Mouse (Mus musculus) bone marrow, adult 2 months (tissue): Measurements from ENCODE around the gene Aatf. TPM values are rescaled to one million over a fixed set of nuclear protein-coding genes. Genes with fewer than 3 reads are reported as not detected.
A peak's percentile ranks its signal among the peaks of the same experiment; 100 is the strongest.

Experiments used
- H3K27ac ChIP-seq: fragments of 200-500 bp; 2 replicates; pipeline ENCODE4 v1.5.1; 2012; ENCODE audit warnings: low read depth, mild to moderate bottlenecking, control low read depth, inconsistent platforms, low read length; ENCODE audit not compliant: control insufficient read depth, poor library complexity, insufficient read depth
- H3K4me1 ChIP-seq: fragments of 200-500 bp; 2 replicates; pipeline ENCODE4 v1.6.1; 2011; ENCODE audit warnings: low read length; ENCODE audit not compliant: control insufficient read depth, insufficient read depth
- H3K4me3 ChIP-seq: fragments of 200-500 bp; replicated peaks from 2 replicates; pipeline ENCODE3; 2011; ENCODE audit warnings: mild to moderate bottlenecking, low read depth, low read length, control low read depth; ENCODE audit not compliant: control insufficient read depth
- CTCF ChIP-seq: fragments of 200-500 bp; IDR thresholded peaks from 2 replicates; pipeline ENCODE4 v1.5.1; 2011; ENCODE audit warnings: low read length, control low read depth; ENCODE audit not compliant: control insufficient read depth, insufficient read depth
- POLR2A ChIP-seq: fragments of 200-500 bp; IDR thresholded peaks from 2 replicates; pipeline ENCODE4 v1.6.1; 2011; ENCODE audit warnings: low read depth, mild to moderate bottlenecking, control low read depth, low read length, borderline replicate concordance; ENCODE audit not compliant: control insufficient read depth
- WGBS: fragments of 180-500 bp; shearing (Covaris S2); methylation state at CpG from one replicate; pipeline ENCODE4 v1.1.7; 2018; 5-methylcytosine and 5-hydroxymethylcytosine counted together
- polyA plus RNA-seq: library from polyadenylated mRNA; stranded (reverse); fragments of >200 nt; gene quantifications from 2 replicates; pipeline ENCODE4 v1.2.4, GENCODE M21; 2011; ENCODE audit warnings: low replicate concordance; ENCODE audit not compliant: missing spikeins, insufficient read depth, insufficient read length

Gene Aatf
- polyA plus RNA-seq, 1 experiment = 26.2 TPM

DNA sequence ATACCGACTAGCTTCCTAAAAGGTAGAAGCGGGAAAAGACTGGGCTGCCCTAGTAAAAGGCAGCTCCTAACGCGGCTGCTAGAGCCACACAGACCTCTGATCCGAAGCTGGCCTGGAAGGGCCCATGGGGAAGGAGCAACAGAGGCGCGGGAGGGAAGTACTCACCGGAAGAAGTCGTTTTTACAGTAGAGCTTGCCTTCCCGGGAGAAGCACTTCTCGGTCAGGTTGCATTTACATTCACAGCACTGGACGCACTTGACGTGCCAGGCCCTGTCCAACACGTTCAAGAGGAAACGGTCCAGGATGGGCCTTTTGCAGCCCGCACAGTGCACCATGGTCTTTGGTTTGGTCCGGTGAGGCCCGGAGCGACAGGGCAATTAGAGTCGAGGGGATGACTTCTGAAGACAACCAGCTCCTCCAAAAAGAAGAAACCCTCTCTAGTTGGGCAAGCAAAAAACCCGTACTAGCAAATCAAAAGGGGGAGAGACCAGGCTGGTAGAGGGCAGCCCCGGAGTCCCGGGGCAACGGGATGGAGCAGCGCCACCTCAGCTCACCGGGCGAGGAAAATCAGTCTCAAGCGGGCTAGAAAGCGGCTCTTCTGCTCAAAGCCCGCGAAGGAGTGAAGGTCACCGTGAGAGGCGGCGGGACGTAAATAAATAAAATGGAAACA lies 10.7 kb upstream of the Aatf start:
- TF ChIP-seq CTCF (no peak), POLR2A (no peak)
- H3K27ac ChIP-seq = no peak overlapping the region
- H3K4me1 ChIP-seq = peaks cover 2% of the 10 kb centered on the region
- peak overlapping the region; percentile 46 for H3K4me3 ChIP-seq
- 2% methylated on average over 35 of the region's 35 CpGs for WGBS

- peaks cover 2% of the 10 kb centered on the region for H3K4me1 ChIP-seq
- no peak for TF ChIP-seq POLR2A
- TF ChIP-seq CTCF = no peak
Observed at GRCm38 (mm10) chr11:84523321-84523831, 10.1 kb upstream of the Aatf start.

DNA sequence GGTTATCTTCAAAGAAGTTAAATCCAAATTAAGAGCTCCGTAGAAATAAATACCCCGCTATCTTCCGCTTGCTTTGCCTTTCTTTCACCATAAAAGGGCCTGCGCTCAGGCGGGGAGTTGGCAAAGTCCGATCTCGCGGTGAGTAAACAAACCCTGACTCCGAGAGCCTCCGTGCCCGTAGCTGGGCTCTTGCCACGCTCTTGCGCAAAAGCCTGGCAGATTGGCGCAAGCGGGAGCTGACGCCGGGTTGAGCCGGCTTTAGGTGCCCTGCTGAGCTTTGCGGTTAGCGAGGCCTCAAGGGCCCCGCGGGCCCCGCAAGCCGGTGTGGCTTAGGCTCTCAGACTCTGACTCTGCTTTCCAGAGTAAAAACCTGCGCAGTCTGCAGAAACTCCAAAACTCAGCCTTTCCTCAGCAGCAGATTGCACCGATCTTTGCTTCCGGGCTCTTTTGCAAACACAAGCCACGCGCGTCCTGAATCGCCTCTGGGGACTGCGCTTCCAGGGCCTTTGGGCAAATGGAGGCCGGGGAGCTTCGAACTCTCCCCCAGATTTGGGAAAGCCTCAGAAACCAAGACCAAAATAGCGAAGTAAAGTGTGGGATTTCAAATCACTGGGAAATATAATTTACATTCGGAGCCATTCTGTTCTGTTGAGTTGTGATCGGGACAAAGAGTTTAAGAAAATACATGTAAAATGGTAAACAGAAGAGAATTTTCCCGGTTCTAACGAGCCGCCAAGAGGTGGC lies 9.4 kb upstream of the Aatf start:
- peaks cover 2% of the 10 kb centered on the region for H3K4me1 ChIP-seq
- H3K27ac ChIP-seq = peak overlapping the region; percentile 17
- peak overlapping the region; percentile 35 for H3K4me3 ChIP-seq
- TF ChIP-seq CTCF (no peak), POLR2A (no peak)
- WGBS = under 1% methylated on average over 40 of the region's 40 CpGs

More at GRCm38 (mm10) chr11:84523321-84523831, 10.1 kb upstream of the Aatf start:
- 4% methylated on average over 16 of the region's 16 CpGs for WGBS
- no peak overlapping the region for H3K4me3 ChIP-seq
- H3K27ac ChIP-seq = no peak overlapping the region

- no peak overlapping the region for H3K4me3 ChIP-seq
- H3K27ac ChIP-seq = no peak overlapping the region
- TF ChIP-seq CTCF = no peak
- TF ChIP-seq POLR2A = no peak
- H3K4me1 ChIP-seq = peaks cover 2% of the 10 kb centered on the region
- WGBS = 22% methylated on average over 24 of the region's 24 CpGs
Observed at GRCm38 (mm10) chr11:84521751-84522299, 8.5 kb upstream of the Aatf start.

DNA sequence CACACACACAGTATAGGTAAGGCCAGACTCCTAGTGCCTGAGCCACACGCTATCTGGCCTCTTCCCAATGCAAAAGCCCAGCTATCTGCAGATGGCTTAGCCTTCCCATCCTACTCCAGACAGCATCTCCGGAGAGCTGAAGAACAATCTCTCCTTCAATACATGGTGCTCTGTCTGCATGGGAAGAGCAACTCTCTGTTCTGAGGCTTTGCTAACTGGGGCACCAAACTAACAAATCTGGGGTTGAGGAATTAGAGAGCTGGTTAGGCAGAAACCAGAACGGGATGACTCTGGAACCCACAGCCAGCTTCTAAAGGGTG lies 7.7 kb upstream of the Aatf start:
- WGBS = 39% methylated on average over 3 of the region's 3 CpGs

DNA sequence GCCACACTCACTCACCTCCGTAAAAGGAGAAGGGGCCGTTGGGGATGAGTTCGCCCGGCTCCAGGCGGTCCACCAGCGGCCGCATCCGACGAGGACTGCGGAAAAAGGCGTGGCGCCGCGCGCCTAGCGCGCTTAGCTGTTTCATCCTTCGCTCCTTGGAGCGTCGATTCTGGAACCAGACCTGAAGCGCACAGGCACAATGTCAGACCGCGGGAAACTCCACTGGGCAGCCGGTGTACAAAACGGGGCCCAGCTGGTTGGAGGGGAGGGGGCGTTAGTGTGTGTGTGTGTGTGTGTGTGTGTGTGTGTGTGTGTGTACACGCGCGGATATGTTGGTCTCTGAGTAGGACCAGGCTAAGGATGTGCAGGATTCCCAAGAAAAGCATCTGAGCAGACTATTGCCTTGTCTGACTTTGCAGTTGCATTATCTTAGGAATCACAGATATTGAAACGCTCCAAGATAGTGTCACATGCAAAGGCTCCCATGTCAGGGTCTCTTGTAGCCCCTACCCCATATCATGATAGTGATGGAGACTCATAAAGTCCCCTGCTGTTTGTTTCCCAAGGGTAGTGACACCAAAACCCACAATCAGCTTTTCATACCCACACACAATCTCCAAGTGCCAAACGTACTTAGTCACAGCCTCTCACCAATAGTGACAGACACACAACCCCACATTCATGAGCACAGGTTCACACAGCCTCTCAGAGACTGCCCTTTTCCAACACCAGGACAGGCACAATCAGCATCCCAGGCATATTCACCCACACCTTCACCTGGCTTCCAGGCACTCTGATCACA lies 7.1 kb upstream of the Aatf start:
- TF ChIP-seq POLR2A = no peak
- TF ChIP-seq CTCF = no peak
- H3K4me1 ChIP-seq = peaks cover 2% of the 10 kb centered on the region
- WGBS = 11% methylated on average over 31 of the region's 31 CpGs
- peak overlapping the region; percentile 27 for H3K4me3 ChIP-seq
- H3K27ac ChIP-seq = no peak overlapping the region

More for the DNA sequence above, 7.7 kb upstream of the Aatf start:
- Histone ChIP-seq H3K4me3 (no peak overlapping the region), H3K4me1 (peaks cover 2% of the 10 kb centered on the region), H3K27ac (no peak overlapping the region)
- TF ChIP-seq CTCF = no peak
- no peak for TF ChIP-seq POLR2A

GRCm38 (mm10) chr11:84519576-84520268 lies 6.4 kb upstream of the Aatf start:
- WGBS = 13% methylated on average over 34 of the region's 34 CpGs
- Histone ChIP-seq H3K27ac (no peak overlapping the region; the same call in 1 of the 2 replicates), H3K4me1 (peaks cover 2% of the 10 kb centered on the region), H3K4me3 (peak overlapping the region; percentile 27)
- TF ChIP-seq POLR2A (no peak), CTCF (no peak)

- Histone ChIP-seq H3K4me1 (peaks cover 2% of the 10 kb centered on the region), H3K27ac (no peak overlapping the region), H3K4me3 (no peak overlapping the region)
- 19% methylated on average over 12 of the region's 12 CpGs for WGBS
- TF ChIP-seq POLR2A = no peak
- TF ChIP-seq CTCF = no peak
Observed at GRCm38 (mm10) chr11:84519036-84519435, 5.7 kb upstream of the Aatf start.
